ENCODE assay signal across 15 mouse cellular contexts in the genomic region with DNA sequence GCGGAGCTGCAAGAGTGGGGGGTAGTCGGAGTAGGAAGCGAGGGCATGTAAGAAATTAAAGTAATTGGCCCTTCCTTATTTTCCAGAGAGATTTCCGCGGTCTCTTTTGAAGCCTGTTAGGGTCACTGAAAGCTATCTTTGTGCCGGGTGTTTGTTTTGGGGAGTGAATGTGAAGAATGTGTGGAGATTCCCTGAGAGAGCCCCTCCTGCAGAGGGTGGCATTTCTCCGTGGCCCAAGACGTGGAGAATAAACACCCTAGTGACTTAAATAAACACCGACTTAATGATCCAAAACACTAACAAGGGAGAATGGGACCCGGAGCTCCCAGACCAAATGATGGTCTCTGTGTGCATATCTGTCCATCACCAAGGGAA. TPM values are rescaled to one million over a fixed set of nuclear protein-coding genes. Genes with fewer than 3 reads are reported as not detected.
DNase-seq lines count a peak whose midpoint lies in the region; ATAC-seq and TF ChIP-seq lines count a peak whose summit lies in the region.
"Had no signal": no experiment of that assay in that cellular context is flagged by ENCODE, and none has a peak within 500 bp of the region (broad histone marks: within the 10 kb centered on the region; RNA-seq: fewer than 3 reads in every experiment).

No protein-coding gene starts in this region.

- no peak overlapping the region for H3K27ac ChIP-seq in neural tube, embryonic 11.5 days (ENCODE audit: low read depth, low read length)
- H3K27ac ChIP-seq in embryonic facial prominence, embryonic 15.5 days (replicated peaks) = peak overlapping the region; percentile 78; the same call in 1 of the 2 replicates
- H3K27ac ChIP-seq: hindbrain, embryonic 15.5 days had no signal

- no peak for ATAC-seq in neural tube, embryonic 11.5 days (ENCODE audit: insufficient read depth, low FRiP score, low TSS enrichment)
- ATAC-seq in embryonic facial prominence, embryonic 15.5 days (ENCODE audit: insufficient number of reproducible peaks, low FRiP score, low TSS enrichment, low read depth) = no peak
- ATAC-seq in cerebellum, adult (ENCODE audit: insufficient number of reproducible peaks, low FRiP score, low TSS enrichment) = no peak

- 0% methylated on average over 10 of the region's 10 CpGs for WGBS in neural tube, embryonic 11.5 days
- 4% methylated on average over 10 of the region's 10 CpGs for WGBS in embryonic facial prominence, embryonic 15.5 days

- H3K4me3 ChIP-seq in neural tube, embryonic 11.5 days (ENCODE audit: low read depth, low read length) = peak overlapping the region; percentile 23
- H3K4me3 ChIP-seq in embryonic facial prominence, embryonic 15.5 days (replicated peaks) = peak overlapping the region; percentile 37
- H3K4me3 ChIP-seq in myocyte = peak overlapping the region; percentile 100
- H3K4me3 ChIP-seq: hindbrain, embryonic 15.5 days had no signal

- H3K27me3 ChIP-seq in neural tube, embryonic 11.5 days (ENCODE audit: control insufficient read depth, insufficient read depth, low read length) = peaks cover 90% of the 10 kb centered on the region
- H3K27me3 ChIP-seq in embryonic facial prominence, embryonic 15.5 days = peaks cover 39% of the 10 kb centered on the region
- no peaks in the 10 kb centered on the region for H3K27me3 ChIP-seq in myocyte (ENCODE audit: control insufficient read depth, insufficient read depth, insufficient read length)

- TF ChIP-seq POLR2A in myocyte (IDR thresholded peaks at IDR 0.05; ENCODE audit: insufficient read length, low read depth) = no peak

- peak overlapping the region; percentile 26 for H3K9ac ChIP-seq in neural tube, embryonic 11.5 days (ENCODE audit: low read length)
- peak overlapping the region; percentile 4; the same call in 1 of the 2 replicates for H3K9ac ChIP-seq in embryonic facial prominence, embryonic 15.5 days
- H3K9ac ChIP-seq: hindbrain, embryonic 15.5 days; lung, embryonic 14.5 days had no signal

- peaks cover 7% of the 10 kb centered on the region for H3K4me1 ChIP-seq in neural tube, embryonic 11.5 days (ENCODE audit: control insufficient read depth, insufficient read depth, low read length)
- H3K4me1 ChIP-seq in embryonic facial prominence, embryonic 15.5 days = peaks cover 33% of the 10 kb centered on the region

- no peak overlapping the region for H3ac ChIP-seq in myocyte (ENCODE audit: control insufficient read depth, insufficient read length)

- H3K9me3 ChIP-seq in neural tube, embryonic 11.5 days (ENCODE audit: control insufficient read depth, low read length) = no peaks in the 10 kb centered on the region
- no peaks in the 10 kb centered on the region for H3K9me3 ChIP-seq in embryonic facial prominence, embryonic 15.5 days (replicated peaks)
- H3K9me3 ChIP-seq: hindbrain, embryonic 15.5 days had no signal

- peaks cover 100% of the 10 kb centered on the region for H3K79me2 ChIP-seq in myocyte (ENCODE audit: control insufficient read depth, insufficient read depth)

- H3K4me2 ChIP-seq in neural tube, embryonic 11.5 days (ENCODE audit: low read depth) = peak overlapping the region; percentile 35
- peak overlapping the region; percentile 34 for H3K4me2 ChIP-seq in embryonic facial prominence, embryonic 15.5 days (replicated peaks)
- peak overlapping the region; percentile 95 for H3K4me2 ChIP-seq in myocyte (ENCODE audit: low read depth)
- H3K4me2 ChIP-seq: hindbrain, embryonic 15.5 days; lung, embryonic 14.5 days had no signal

- no peaks in the 10 kb centered on the region for H3K36me3 ChIP-seq in neural tube, embryonic 11.5 days (ENCODE audit: control insufficient read depth, insufficient read depth, low read length)
- no peaks in the 10 kb centered on the region for H3K36me3 ChIP-seq in embryonic facial prominence, embryonic 15.5 days
- H3K36me3 ChIP-seq in myocyte (ENCODE audit: control insufficient read depth, insufficient read depth) = peaks cover 7% of the 10 kb centered on the region
- H3K36me3 ChIP-seq: G1E; hindbrain, embryonic 15.5 days had no signal

- peak; percentile 56 for DNase-seq in heart, adult 11 months
- DNase-seq in heart, adult 18-20 months = no peak
- DNase-seq in neural tube, embryonic 11.5 days (ENCODE audit: low spot score) = no peak
- DNase-seq in neural tube, embryonic 10.5 days (ENCODE audit: extremely low spot score, low spot score) = no peak
- DNase-seq in left cerebral cortex, adult 8-10 months (ENCODE audit: low spot score in 2 of 2) = no peak
- DNase-seq: adrenal gland, postnatal 14 days; cerebellum, postnatal 25 days; lung, embryonic 14.5 days; thymus, adult 2 months had no signal

TF ChIP-seq in myocyte, 11 proteins besides CTCF, POLR2A, EP300 and RAD21:
- TF ChIP-seq MYOD1 (IDR thresholded peaks at IDR 0.05; ENCODE audit: control insufficient read depth in 1 of 3, insufficient read length in 2 of 3, low read depth in 2 of 3) (no peak), MYOG (IDR thresholded peaks at IDR 0.05; ENCODE audit: control insufficient read depth in 1 of 3, insufficient read depth in 1 of 3, insufficient read length in 2 of 3, low read depth in 2 of 3) (no peak), USF1 (IDR thresholded peaks at IDR 0.05; ENCODE audit: low read depth) (no peak), TCF3 (IDR thresholded peaks at IDR 0.05; ENCODE audit: insufficient read length, low read depth) (no peak), POLR2AphosphoS2 (IDR thresholded peaks at IDR 0.05; ENCODE audit: insufficient read length, low read depth) (no peak)

RNA-seq across cellular contexts. Expression of a gene that starts 12.4 kb away (rescaled TPM):
- 1 to 10 TPM; 1.6 to 2.0 TPM for total RNA-seq in heart, adult 18-20 months (2021)
- 32.7 and 34.9 TPM in 2 replicates for polyA plus RNA-seq in neural tube, embryonic 11.5 days (2014; fragmentation: Nextera tagmentation; extraction: Ambion mirVana)
- polyA plus RNA-seq in embryonic facial prominence, embryonic 15.5 days (2015; fragmentation: Nextera tagmentation; extraction: Ambion mirVana) = 40.0 and 48.3 TPM in 2 replicates
- polyA plus RNA-seq in myocyte (2012; fragmentation: generic; extraction: Trizol) = 71.7 TPM
- total RNA-seq in left cerebral cortex, adult 8-10 months (2022) = under 1 TPM in 3 of 4 experiments, not detected in 1; 0.25 to 0.70 (median 0.65) TPM
- total RNA-seq: monocyte, adult 5-6 weeks had no signal

Comparison
In these comparisons a context has a peak if more than half of its experiments do, and no peak if none do; other contexts are left out.
1. H3K4me2 ChIP-seq: peak in every context shown above with its lines; median percentile 95 in myocyte; 35 in neural tube, embryonic 11.5 days; 34 in embryonic facial prominence, embryonic 15.5 days.
2. H3K4me3 ChIP-seq: peak in every context shown above with its lines; median percentile 100 in myocyte; 37 in embryonic facial prominence, embryonic 15.5 days; 23 in neural tube, embryonic 11.5 days.